Mouse (Mus musculus) adrenal gland, adult (tissue): ENCODE results near the gene Gdf2.

ENCODE experiments used
- DNase-seq, 2 experiments: peaks; one replicate each; pipeline ENCODE4 v3.0.0; 2022 to 2023; ENCODE audit warnings: low spot score in 1 of 2; ENCODE audit not compliant: inconsistent age in 2 of 2

Gdf2 gene

GRCm38 (mm10) chr14:33956055-33956454, 15.2 kb downstream of the Gdf2 start:
- no peak for DNase-seq

GRCm38 (mm10) chr14:33958186-33958585, 17.3 kb downstream of the Gdf2 start:
- DNase-seq = no peak

GRCm38 (mm10) chr14:33958841-33959240, 18.0 kb downstream of the Gdf2 start:
- DNase-seq = no peak

- peak; percentile 44 to 81 for DNase-seq
Observed at GRCm38 (mm10) chr14:33959341-33959740, 18.5 kb downstream of the Gdf2 start.

DNA sequence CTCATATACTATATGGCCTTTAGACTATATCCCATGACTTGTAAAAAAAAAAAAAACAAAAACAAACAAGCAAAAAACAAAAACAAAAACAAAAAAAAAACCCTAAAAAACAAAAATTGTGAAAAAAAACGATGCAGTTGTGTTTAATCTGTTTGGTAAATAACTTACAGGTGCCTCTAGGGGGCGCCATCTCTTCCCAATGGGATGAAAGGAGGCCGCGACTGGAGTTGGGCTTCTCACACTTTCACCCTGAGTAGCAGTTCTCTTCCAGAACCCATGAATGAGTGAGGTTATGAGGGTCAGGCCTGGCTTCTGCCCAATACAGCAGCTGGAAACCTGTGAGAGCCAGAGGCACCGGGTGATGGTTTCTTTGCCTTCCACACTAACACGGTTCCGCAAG, 24.8 kb downstream of the Gdf2 start:
- no peak for DNase-seq

GRCm38 (mm10) chr14:33972679-33973078, 31.8 kb downstream of the Gdf2 start:
- DNase-seq = peak in 1 of 2 experiments; percentile 42

GRCm38 (mm10) chr14:33974752-33975151, 33.9 kb downstream of the Gdf2 start:
- no peak for DNase-seq

DNA sequence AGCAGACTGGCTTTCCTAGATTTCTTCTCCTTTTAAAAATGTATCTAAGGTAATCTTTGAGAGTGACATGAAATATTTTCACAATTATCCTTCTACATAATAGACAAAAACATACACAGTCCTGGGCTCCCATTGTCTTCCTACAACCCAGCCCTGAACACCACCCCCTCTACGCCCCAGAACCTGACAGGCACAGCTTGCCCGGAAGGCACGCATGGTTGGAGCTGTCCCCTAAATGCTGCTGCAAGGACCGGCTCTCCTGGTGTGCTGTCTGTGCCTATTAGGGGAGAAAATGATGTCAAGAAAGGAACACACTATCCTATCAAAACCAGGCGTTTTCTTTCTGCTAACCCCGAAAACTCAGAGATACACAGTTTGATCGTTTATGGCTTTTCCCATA, 36.9 kb downstream of the Gdf2 start:
- DNase-seq = no peak

- DNase-seq = no peak
Observed at GRCm38 (mm10) chr14:33978604-33979059, 37.8 kb downstream of the Gdf2 start, which contains the start of gene Zfp488. Gene Zfp488, minus strand, starts transcription at chr14:33978764.

DNA sequence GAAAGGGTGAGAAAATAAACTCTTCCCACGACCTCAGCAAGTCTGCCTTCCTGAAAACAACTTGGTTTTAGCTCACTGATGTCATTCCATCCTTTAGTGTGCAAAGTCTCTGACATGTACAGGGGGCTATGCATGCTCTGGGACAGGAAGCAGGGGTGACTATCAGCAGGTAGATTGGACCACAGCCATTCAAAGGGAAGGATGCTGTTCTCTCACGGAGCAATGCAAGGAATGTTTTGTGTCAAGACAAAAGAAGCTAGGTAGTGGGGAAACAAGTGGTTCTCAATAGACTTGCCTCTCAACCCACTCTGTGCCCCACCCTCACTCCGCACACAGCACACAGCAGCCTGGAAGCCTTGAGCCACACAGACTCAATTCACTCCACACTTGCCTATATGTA, 48.4 kb downstream of the Gdf2 start:
- no peak for DNase-seq

- no peak for DNase-seq
Observed at GRCm38 (mm10) chr14:33991971-33992370, 51.1 kb downstream of the Gdf2 start.

DNA sequence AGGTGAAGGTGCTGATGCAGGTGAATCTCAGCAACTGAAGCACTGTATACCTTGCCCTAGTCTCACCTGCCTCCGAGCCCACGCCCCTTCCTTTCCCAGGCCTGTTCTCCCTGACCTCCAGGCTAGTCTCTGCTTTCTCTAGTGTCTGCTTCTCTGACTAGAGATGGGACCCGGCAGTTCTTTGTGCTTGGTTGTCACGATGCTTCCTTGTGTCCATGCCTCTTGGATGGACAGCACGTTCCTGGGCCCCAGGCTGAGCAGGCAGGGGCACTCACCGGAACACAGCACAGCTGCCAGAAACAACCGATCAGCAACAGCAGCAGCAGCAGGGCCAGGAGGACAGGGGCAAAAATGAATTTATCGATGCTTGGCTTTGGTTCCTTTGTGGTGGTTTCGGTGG, 52.2 kb downstream of the Gdf2 start:
- no peak for DNase-seq

DNA sequence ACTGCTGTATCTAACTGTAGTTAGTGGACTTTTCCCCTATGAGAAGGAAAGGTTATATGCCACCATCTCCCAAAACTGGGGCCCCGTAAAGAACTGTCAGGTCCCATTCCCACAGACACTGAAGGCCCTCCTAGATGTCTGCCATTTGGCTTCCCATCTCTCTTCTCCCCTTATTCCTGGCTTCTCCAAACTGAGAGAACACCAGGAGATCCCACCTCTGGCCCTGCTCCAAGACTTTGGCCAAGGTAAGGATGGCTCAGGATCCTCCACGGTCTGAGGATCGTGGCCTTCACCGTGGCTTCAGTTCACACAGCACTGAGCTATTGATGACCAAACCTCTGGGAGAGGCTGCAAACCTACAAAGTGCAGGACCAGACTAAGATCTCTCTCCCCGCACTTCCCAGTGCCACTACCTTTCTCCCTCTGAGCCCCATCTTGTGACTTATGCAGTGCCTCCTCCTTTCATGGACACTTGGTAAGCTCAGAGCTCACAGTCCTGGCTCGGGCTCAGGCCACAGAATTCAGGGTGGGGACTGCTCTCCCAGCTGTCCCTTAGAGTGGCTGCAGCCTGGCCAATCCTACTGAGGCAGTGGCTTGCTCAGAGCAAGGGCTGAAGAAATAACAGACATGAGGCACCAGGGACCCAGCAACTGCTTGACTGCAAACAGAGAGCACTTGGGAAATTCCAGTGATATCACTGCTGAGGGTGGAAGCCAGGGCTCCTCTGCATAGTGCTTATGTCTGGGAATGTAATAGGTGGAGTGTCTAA, 52.9 kb downstream of the Gdf2 start:
- no peak for DNase-seq
